Mouse (Mus musculus) stomach, postnatal 0 days (tissue): ENCODE measurements around the gene Gpr18.

Source experiments
- CTCF ChIP-seq: IDR thresholded peaks from 2 replicates; pipeline ENCODE4 v1.5.1; 2016; ENCODE audit warnings: antibody characterized with exemption, low read depth, mild to moderate bottlenecking, moderate library complexity
- EP300 ChIP-seq: optimal IDR thresholded peaks from 2 replicates; pipeline ENCODE3; 2016; ENCODE audit warnings: antibody characterized with exemption

DNA sequence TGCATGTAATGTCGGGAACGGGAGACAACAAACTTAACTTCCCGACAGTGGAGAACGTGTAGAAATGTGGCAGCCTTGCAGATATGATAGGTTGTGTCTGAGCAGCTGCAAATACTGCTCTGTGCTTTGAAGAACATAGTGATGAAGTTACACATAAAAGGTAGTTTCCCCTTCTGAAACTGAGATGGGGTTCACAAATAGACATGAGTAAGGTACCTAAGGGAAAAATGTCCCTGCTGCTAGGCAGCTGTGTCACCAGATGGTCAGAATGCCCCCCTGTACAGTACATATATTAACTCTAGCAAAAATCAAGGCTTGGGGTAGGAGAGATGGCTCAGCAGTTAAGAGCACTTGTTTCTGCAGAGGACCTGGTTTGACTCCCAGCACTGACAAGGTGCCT, 41.9 kb downstream of the Gpr18 start:
- TF ChIP-seq CTCF (no peak), EP300 (no peak)
